Mouse (Mus musculus) stomach, postnatal 0 days (tissue): ENCODE measurements around the gene Olfr1413. TPM values are rescaled to one million over a fixed set of nuclear protein-coding genes. Genes with fewer than 3 reads are reported as not detected.

Experiments used
- ATAC-seq: fragments of 200-750 bp; cut with Nextera tagmentation; 2 replicates; pipeline ENCODE4 v1.8.0; 2017; ENCODE audit not compliant: low FRiP score, low TSS enrichment
- DNase-seq: peaks from one replicate; pipeline ENCODE4 v3.0.0-alpha.2; 2016; ENCODE audit warnings: low spot score
- H3K27ac ChIP-seq: fragments of 300-500 bp; sonication (generic); replicated peaks from 2 replicates; pipeline ENCODE4 v1.5.1; 2014; ENCODE audit warnings: mild to moderate bottlenecking, control low read depth
- H3K27me3 ChIP-seq: fragments of 300-500 bp; sonication (generic); 2 replicates; pipeline ENCODE4 v1.6.1; 2014; ENCODE audit warnings: low read length; ENCODE audit not compliant: control insufficient read depth, insufficient read depth
- H3K36me3 ChIP-seq: fragments of 300-500 bp; sonication (generic); 2 replicates; pipeline ENCODE4 v1.6.1; 2014; ENCODE audit warnings: low read length, mixed read lengths; ENCODE audit not compliant: control insufficient read depth, insufficient read depth
- H3K4me1 ChIP-seq: fragments of 300-500 bp; sonication (generic); replicated peaks from 2 replicates; pipeline ENCODE4 v1.6.1; 2014; ENCODE audit warnings: antibody characterized with exemption; ENCODE audit not compliant: control insufficient read depth, insufficient read depth
- H3K4me2 ChIP-seq: fragments of 300-500 bp; sonication (generic); replicated peaks from 2 replicates; pipeline ENCODE4 v1.6.1; 2014; ENCODE audit warnings: low read depth, mild to moderate bottlenecking, control low read depth, moderate library complexity
- H3K4me3 ChIP-seq: fragments of 300-500 bp; sonication (generic); 2 replicates; pipeline ENCODE4 v1.5.1; 2014; ENCODE audit warnings: low read depth, low read length, control low read depth
- H3K9ac ChIP-seq: fragments of 300-500 bp; sonication (generic); 2 replicates; pipeline ENCODE4 v1.6.1; 2014; ENCODE audit warnings: mild to moderate bottlenecking, low read length, control low read depth, mixed read lengths
- H3K9me3 ChIP-seq: fragments of 300-500 bp; sonication (generic); 2 replicates; pipeline ENCODE4 v1.6.1; 2016; ENCODE audit warnings: low read length; ENCODE audit not compliant: control insufficient read depth
- CTCF ChIP-seq: IDR thresholded peaks from 2 replicates; pipeline ENCODE4 v1.5.1; 2016; ENCODE audit warnings: antibody characterized with exemption, low read depth, mild to moderate bottlenecking, moderate library complexity
- EP300 ChIP-seq: optimal IDR thresholded peaks from 2 replicates; pipeline ENCODE3; 2016; ENCODE audit warnings: antibody characterized with exemption
- WGBS: fragments of 180-500 bp; shearing (Covaris S2); extraction: QIAGEN DNeasy Blood & Tissue Kit; methylation state at CpG from one replicate; pipeline ENCODE4 v1.1.7; 2014; 5-methylcytosine and 5-hydroxymethylcytosine counted together
- polyA plus RNA-seq: library from polyadenylated mRNA; unstranded; fragments of >200 nt; fragmentation: Nextera tagmentation; extraction: Ambion mirVana; gene quantifications from 2 replicates; pipeline ENCODE4 v1.2.1, GENCODE M21; 2015

The Olfr1413 gene
- polyA plus RNA-seq = not detected in 2 replicates

GRCm38 (mm10) chr1:92571022-92571421 lies at the start of gene Olfr1413:
Gene Olfr1413, plus strand, starts transcription at chr1:92571322.
- WGBS = 89% methylated on average over 3 of the region's 3 CpGs
- H3K27me3 ChIP-seq = no peaks in the 10 kb centered on the region

GRCm38 (mm10) chr1:92521376-92521775 lies 49.7 kb upstream of the Olfr1413 start:
- Histone ChIP-seq H3K4me1 (no peaks in the 10 kb centered on the region), H3K27me3 (no peaks in the 10 kb centered on the region), H3K36me3 (no peaks in the 10 kb centered on the region), H3K4me2 (no peak overlapping the region), H3K9me3 (no peaks in the 10 kb centered on the region), H3K9ac (no peak overlapping the region), H3K4me3 (no peak overlapping the region), H3K27ac (no peak overlapping the region)
- ATAC-seq (no peak), DNase-seq (peak; percentile 55)
- peak; percentile 77 for TF ChIP-seq CTCF
- no peak for TF ChIP-seq EP300
- 19% methylated on average over 10 of the region's 10 CpGs for WGBS

More at GRCm38 (mm10) chr1:92571022-92571421, at the start of gene Olfr1413:
- no peaks in the 10 kb centered on the region for H3K9me3 ChIP-seq
- no peak for DNase-seq
- ATAC-seq = no peak
- H3K4me3 ChIP-seq = no peak within 1 kb of the TSS
- no peak within 1 kb of the TSS for H3K9ac ChIP-seq
- no peaks in the 10 kb centered on the region for H3K4me1 ChIP-seq
- H3K4me2 ChIP-seq = no peak within 1 kb of the TSS
- H3K27ac ChIP-seq = no peak within 1 kb of the TSS
- TF ChIP-seq CTCF (no peak), EP300 (no peak)
- no peaks in the 10 kb centered on the region for H3K36me3 ChIP-seq

GRCm38 (mm10) chr1:92523764-92524163 lies 47.4 kb upstream of the Olfr1413 start:
- H3K27me3 ChIP-seq = no peaks in the 10 kb centered on the region
- WGBS = 79% methylated on average over 3 of the region's 3 CpGs
- no peak for ATAC-seq

GRCm38 (mm10) chr1:92536972-92537371 lies 34.1 kb upstream of the Olfr1413 start:
- no peaks in the 10 kb centered on the region for H3K36me3 ChIP-seq
- no peak for ATAC-seq
- no peak overlapping the region for H3K4me3 ChIP-seq
- H3K9ac ChIP-seq = no peak overlapping the region
- no peak overlapping the region for H3K4me2 ChIP-seq
- no peaks in the 10 kb centered on the region for H3K4me1 ChIP-seq
- no peak overlapping the region for H3K27ac ChIP-seq
- DNase-seq = no peak
- TF ChIP-seq CTCF (no peak), EP300 (no peak)
- no peaks in the 10 kb centered on the region for H3K9me3 ChIP-seq
- H3K27me3 ChIP-seq = no peaks in the 10 kb centered on the region
- 42% methylated on average over 5 of the region's 5 CpGs for WGBS

More at GRCm38 (mm10) chr1:92523764-92524163, 47.4 kb upstream of the Olfr1413 start:
- no peaks in the 10 kb centered on the region for H3K36me3 ChIP-seq
- DNase-seq = no peak
- no peak overlapping the region for H3K9ac ChIP-seq
- H3K4me2 ChIP-seq = no peak overlapping the region
- no peaks in the 10 kb centered on the region for H3K4me1 ChIP-seq
- no peak for TF ChIP-seq EP300
- TF ChIP-seq CTCF = no peak
- H3K4me3 ChIP-seq = no peak overlapping the region
- no peak overlapping the region for H3K27ac ChIP-seq
- H3K9me3 ChIP-seq = no peaks in the 10 kb centered on the region

- WGBS = 36% methylated on average over 2 of the region's 2 CpGs
- no peaks in the 10 kb centered on the region for H3K27me3 ChIP-seq
- ATAC-seq (no peak), DNase-seq (no peak)
- H3K4me3 ChIP-seq = no peak overlapping the region
- H3K4me2 ChIP-seq = no peak overlapping the region
- H3K27ac ChIP-seq = no peak overlapping the region
- H3K4me1 ChIP-seq = no peaks in the 10 kb centered on the region
- H3K9me3 ChIP-seq = no peaks in the 10 kb centered on the region
- H3K36me3 ChIP-seq = no peaks in the 10 kb centered on the region
- no peak overlapping the region for H3K9ac ChIP-seq
- TF ChIP-seq EP300 = no peak
- TF ChIP-seq CTCF = no peak
Observed at GRCm38 (mm10) chr1:92539071-92539470, 32.1 kb upstream of the Olfr1413 start.

GRCm38 (mm10) chr1:92545929-92546328 lies 25.2 kb upstream of the Olfr1413 start:
- no peak overlapping the region for H3K4me2 ChIP-seq
- H3K27ac ChIP-seq = no peak overlapping the region
- H3K27me3 ChIP-seq = no peaks in the 10 kb centered on the region
- WGBS = 85% methylated on average over 2 of the region's 2 CpGs
- H3K9ac ChIP-seq = no peak overlapping the region
- DNase-seq (no peak), ATAC-seq (no peak)
- TF ChIP-seq EP300 (no peak), CTCF (no peak)
- no peaks in the 10 kb centered on the region for H3K4me1 ChIP-seq
- H3K36me3 ChIP-seq = no peaks in the 10 kb centered on the region
- H3K4me3 ChIP-seq = no peak overlapping the region
- no peaks in the 10 kb centered on the region for H3K9me3 ChIP-seq
